Mouse (Mus musculus): Measurements from ENCODE around the gene Calm4. TPM values are rescaled to one million over a fixed set of nuclear protein-coding genes. Genes with fewer than 3 reads are reported as not detected.
"Not testable (repeated sequence)": the region's sequence is repeated elsewhere in the genome, so short reads cannot be mapped to it uniquely, and the experiment has no call there.

Gene Calm4
- polyA plus RNA-seq, 1 experiment, result not detected

GRCm38 (mm10) chr13:3850330-3850729, 12.8 kb downstream of the Calm4 start:
- no peak overlapping the region for H3K4me3 ChIP-seq (ENCODE audit: insufficient read depth, poor library complexity, severe bottlenecking)
- no peak for TF ChIP-seq FOSL1 (IDR thresholded peaks at IDR 0.05; ENCODE audit: insufficient read depth, low read length, poor library complexity, severe bottlenecking)
- no peak for TF ChIP-seq USF1 (IDR thresholded peaks at IDR 0.05; ENCODE audit: low read depth)
- no peak for TF ChIP-seq CEBPB (IDR thresholded peaks at IDR 0.05; ENCODE audit: low read depth)
- no peak for TF ChIP-seq CTCF (IDR thresholded peaks at IDR 0.05; ENCODE audit: control insufficient read depth, insufficient read depth, insufficient read length)
- no peak for TF ChIP-seq MYOD1 (IDR thresholded peaks at IDR 0.05; ENCODE audit: control insufficient read depth, insufficient read length, low read depth)
- TF ChIP-seq MYOG (IDR thresholded peaks at IDR 0.05; ENCODE audit: control insufficient read depth, extremely low read depth, insufficient read length), result no peak

DNA sequence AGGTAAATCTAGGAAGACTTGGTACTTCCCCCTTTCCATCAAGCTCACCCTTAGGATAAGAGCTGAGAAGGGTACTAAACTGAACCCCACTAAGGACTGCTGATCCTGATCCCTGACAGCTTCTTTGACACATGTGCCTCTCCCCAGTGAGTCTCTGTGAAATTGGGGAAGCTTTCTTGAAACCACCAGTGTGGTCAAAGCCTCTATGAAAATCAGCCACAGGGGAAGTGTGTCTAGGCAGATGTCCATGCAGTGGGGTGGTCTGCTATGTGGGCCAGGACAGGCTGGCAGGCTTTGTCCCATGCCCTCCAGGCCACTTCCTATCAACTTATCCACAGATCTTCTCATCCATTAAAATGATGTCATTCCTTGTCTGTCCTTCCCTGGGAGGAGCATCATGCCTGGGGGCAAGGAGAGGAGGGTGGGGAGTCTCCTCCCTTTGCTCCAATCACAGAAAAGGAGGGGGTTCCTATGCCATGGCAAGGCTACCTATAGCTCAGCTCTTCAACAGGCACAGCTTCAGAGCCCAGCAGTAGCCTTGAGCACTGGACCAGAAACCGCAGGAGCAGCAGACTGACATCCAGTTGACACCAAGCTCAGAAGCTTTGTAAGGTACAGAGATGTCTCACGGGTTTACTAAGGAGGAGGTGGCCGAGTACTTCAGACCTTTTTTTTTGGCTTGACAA, 16.2 kb downstream of the Calm4 start, which contains the start of gene Calm5:
Calm5 (plus strand) TSS at position 526 of the 686 bp plus-strand sequence.
- not testable (repeated sequence) for H3K36me3 ChIP-seq (ENCODE audit: control insufficient read depth, insufficient read depth)

More at GRCm38 (mm10) chr13:3850330-3850729, 12.8 kb downstream of the Calm4 start:
- H3K79me3 ChIP-seq (ENCODE audit: low read depth), result no peaks in the 10 kb centered on the region
- no peak overlapping the region for H3ac ChIP-seq (ENCODE audit: control insufficient read depth, insufficient read length, low read depth)
- no peaks in the 10 kb centered on the region for H3K27me3 ChIP-seq (ENCODE audit: control insufficient read depth, insufficient read depth, insufficient read length)
- no peaks in the 10 kb centered on the region for H3K36me3 ChIP-seq (ENCODE audit: control insufficient read depth, insufficient read depth)
- H3K79me2 ChIP-seq (ENCODE audit: control insufficient read depth, insufficient read depth), result no peaks in the 10 kb centered on the region

DNA sequence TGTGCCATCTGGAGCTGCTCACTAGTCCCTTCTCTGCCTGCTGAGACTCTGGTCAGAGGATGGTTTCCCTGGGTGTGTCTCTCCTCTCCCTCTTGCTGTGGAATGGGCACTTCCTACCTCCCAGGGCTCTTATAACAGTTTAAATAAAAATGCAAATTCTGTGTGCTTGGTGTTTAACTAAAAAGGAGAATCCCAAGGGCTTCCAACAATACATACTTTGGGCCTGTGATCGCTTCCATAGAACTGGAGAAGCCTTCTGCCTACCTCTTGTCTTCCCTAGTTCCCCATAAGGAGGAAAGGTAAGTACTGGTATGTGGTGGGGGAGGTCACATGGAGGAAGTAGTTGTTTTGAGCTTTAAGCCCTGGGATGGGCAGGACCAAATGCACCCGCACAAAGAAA, 17.3 kb downstream of the Calm4 start:
- no peak overlapping the region for H3ac ChIP-seq (ENCODE audit: control insufficient read depth, insufficient read length, low read depth)
- no peak for TF ChIP-seq CTCF (IDR thresholded peaks at IDR 0.05; ENCODE audit: control insufficient read depth, insufficient read depth, insufficient read length)
- no peak for TF ChIP-seq FOSL1 (IDR thresholded peaks at IDR 0.05; ENCODE audit: insufficient read depth, low read length, poor library complexity, severe bottlenecking)
- no peak for TF ChIP-seq USF1 (IDR thresholded peaks at IDR 0.05; ENCODE audit: low read depth)
- no peak for TF ChIP-seq CEBPB (IDR thresholded peaks at IDR 0.05; ENCODE audit: low read depth)
- no peak for TF ChIP-seq MYOG (IDR thresholded peaks at IDR 0.05; ENCODE audit: control insufficient read depth, extremely low read depth, insufficient read length)
- no peak for TF ChIP-seq MYOD1 (IDR thresholded peaks at IDR 0.05; ENCODE audit: control insufficient read depth, insufficient read length, low read depth)
- TF ChIP-seq MAX (IDR thresholded peaks at IDR 0.05), result no peak
- H3K36me3 ChIP-seq (ENCODE audit: control insufficient read depth, insufficient read depth), result no peaks in the 10 kb centered on the region
- no peaks in the 10 kb centered on the region for H3K79me2 ChIP-seq (ENCODE audit: control insufficient read depth, insufficient read depth)
- no peaks in the 10 kb centered on the region for H3K27me3 ChIP-seq (ENCODE audit: control insufficient read depth, insufficient read depth, insufficient read length)
- no peak overlapping the region for H3K4me3 ChIP-seq (ENCODE audit: insufficient read depth, poor library complexity, severe bottlenecking)
- no peaks in the 10 kb centered on the region for H3K79me3 ChIP-seq (ENCODE audit: low read depth)

More for the DNA sequence above, 16.2 kb downstream of the Calm4 start, which contains the start of gene Calm5:
- H3K27me3 ChIP-seq (ENCODE audit: control insufficient read depth, insufficient read depth, insufficient read length); H3K79me2 ChIP-seq (ENCODE audit: control insufficient read depth, insufficient read depth); H3K4me3 ChIP-seq (ENCODE audit: insufficient read depth, poor library complexity, severe bottlenecking); H3ac ChIP-seq (ENCODE audit: control insufficient read depth, insufficient read length, low read depth); H3K79me3 ChIP-seq (ENCODE audit: low read depth): not testable (repeated sequence)

GRCm38 (mm10) chr13:3856252-3856651, 18.7 kb downstream of the Calm4 start:
- Histone ChIP-seq H3K27me3 (ENCODE audit: control insufficient read depth, insufficient read depth, insufficient read length) (no peaks in the 10 kb centered on the region), H3K36me3 (ENCODE audit: control insufficient read depth, insufficient read depth) (no peaks in the 10 kb centered on the region), H3ac (ENCODE audit: control insufficient read depth, insufficient read length, low read depth) (no peak overlapping the region), H3K79me3 (ENCODE audit: low read depth) (no peaks in the 10 kb centered on the region), H3K4me3 (ENCODE audit: insufficient read depth, poor library complexity, severe bottlenecking) (no peak overlapping the region), H3K79me2 (ENCODE audit: control insufficient read depth, insufficient read depth) (no peaks in the 10 kb centered on the region)
- no peak for TF ChIP-seq MAX (IDR thresholded peaks at IDR 0.05)
- no peak for TF ChIP-seq MYOG (IDR thresholded peaks at IDR 0.05; ENCODE audit: control insufficient read depth, extremely low read depth, insufficient read length)
- TF ChIP-seq FOSL1 (IDR thresholded peaks at IDR 0.05; ENCODE audit: insufficient read depth, low read length, poor library complexity, severe bottlenecking), result no peak
- no peak for TF ChIP-seq MYOD1 (IDR thresholded peaks at IDR 0.05; ENCODE audit: control insufficient read depth, insufficient read length, low read depth)
- TF ChIP-seq CTCF (IDR thresholded peaks at IDR 0.05; ENCODE audit: control insufficient read depth, insufficient read depth, insufficient read length), result no peak
- TF ChIP-seq CEBPB (IDR thresholded peaks at IDR 0.05; ENCODE audit: low read depth), result no peak
- TF ChIP-seq USF1 (IDR thresholded peaks at IDR 0.05; ENCODE audit: low read depth), result no peak

GRCm38 (mm10) chr13:3861251-3861650, 23.7 kb downstream of the Calm4 start:
- Histone ChIP-seq H3K36me3 (ENCODE audit: control insufficient read depth, insufficient read depth) (no peaks in the 10 kb centered on the region), H3K79me2 (ENCODE audit: control insufficient read depth, insufficient read depth) (no peaks in the 10 kb centered on the region), H3K27me3 (ENCODE audit: control insufficient read depth, insufficient read depth, insufficient read length) (no peaks in the 10 kb centered on the region), H3ac (ENCODE audit: control insufficient read depth, insufficient read length, low read depth) (no peak overlapping the region), H3K79me3 (ENCODE audit: low read depth) (no peaks in the 10 kb centered on the region), H3K4me3 (ENCODE audit: insufficient read depth, poor library complexity, severe bottlenecking) (no peak overlapping the region)
- TF ChIP-seq MYOG (IDR thresholded peaks at IDR 0.05; ENCODE audit: control insufficient read depth, extremely low read depth, insufficient read length), result no peak
- TF ChIP-seq CTCF (IDR thresholded peaks at IDR 0.05; ENCODE audit: control insufficient read depth, insufficient read depth, insufficient read length), result no peak
- TF ChIP-seq FOSL1 (IDR thresholded peaks at IDR 0.05; ENCODE audit: insufficient read depth, low read length, poor library complexity, severe bottlenecking), result no peak
- TF ChIP-seq USF1 (IDR thresholded peaks at IDR 0.05; ENCODE audit: low read depth), result no peak
- TF ChIP-seq CEBPB (IDR thresholded peaks at IDR 0.05; ENCODE audit: low read depth), result no peak
- no peak for TF ChIP-seq MAX (IDR thresholded peaks at IDR 0.05)
- TF ChIP-seq MYOD1 (IDR thresholded peaks at IDR 0.05; ENCODE audit: control insufficient read depth, insufficient read length, low read depth), result no peak

DNA sequence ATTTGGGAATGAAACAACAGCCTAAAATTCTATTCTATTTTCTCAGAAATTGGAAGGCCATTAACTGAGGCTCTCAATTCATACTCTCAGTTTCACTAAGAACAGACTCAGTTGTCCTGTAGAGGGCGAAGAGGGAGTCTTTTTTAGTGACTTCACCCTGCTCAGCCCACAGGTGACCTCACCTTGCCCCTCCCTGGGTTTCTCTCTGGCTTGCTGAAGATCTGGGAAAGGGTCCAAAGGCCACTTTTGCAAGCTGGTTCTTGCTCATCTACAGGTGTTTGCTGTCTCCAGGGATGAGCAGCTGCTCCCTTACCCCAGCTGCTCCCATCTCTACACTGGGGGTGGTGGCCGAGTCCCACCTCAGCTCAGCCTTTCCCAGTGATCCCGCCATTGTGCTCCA, 24.8 kb downstream of the Calm4 start:
- Histone ChIP-seq H3K4me3 (ENCODE audit: insufficient read depth, poor library complexity, severe bottlenecking) (no peak overlapping the region), H3K79me2 (ENCODE audit: control insufficient read depth, insufficient read depth) (no peaks in the 10 kb centered on the region), H3K79me3 (ENCODE audit: low read depth) (no peaks in the 10 kb centered on the region), H3K36me3 (ENCODE audit: control insufficient read depth, insufficient read depth) (no peaks in the 10 kb centered on the region), H3K27me3 (ENCODE audit: control insufficient read depth, insufficient read depth, insufficient read length) (no peaks in the 10 kb centered on the region), H3ac (ENCODE audit: control insufficient read depth, insufficient read length, low read depth) (no peak overlapping the region)
- TF ChIP-seq USF1 (IDR thresholded peaks at IDR 0.05; ENCODE audit: low read depth) (no peak), CTCF (IDR thresholded peaks at IDR 0.05; ENCODE audit: control insufficient read depth, insufficient read depth, insufficient read length) (no peak), MYOD1 (IDR thresholded peaks at IDR 0.05; ENCODE audit: control insufficient read depth, insufficient read length, low read depth) (no peak), FOSL1 (IDR thresholded peaks at IDR 0.05; ENCODE audit: insufficient read depth, low read length, poor library complexity, severe bottlenecking) (no peak), MYOG (IDR thresholded peaks at IDR 0.05; ENCODE audit: control insufficient read depth, extremely low read depth, insufficient read length) (no peak), MAX (IDR thresholded peaks at IDR 0.05) (no peak)

Measured in C2C12 (cell line).